Mouse (Mus musculus): Measurements from ENCODE around the gene Lix1l.

The Lix1l gene

GRCm38 (mm10) chr3:96600639-96601250 lies at the start of gene Lix1l:
Gene Lix1l, plus strand, starts transcription at chr3:96601149.
- peak; percentile 97 for DNase-seq

DNA sequence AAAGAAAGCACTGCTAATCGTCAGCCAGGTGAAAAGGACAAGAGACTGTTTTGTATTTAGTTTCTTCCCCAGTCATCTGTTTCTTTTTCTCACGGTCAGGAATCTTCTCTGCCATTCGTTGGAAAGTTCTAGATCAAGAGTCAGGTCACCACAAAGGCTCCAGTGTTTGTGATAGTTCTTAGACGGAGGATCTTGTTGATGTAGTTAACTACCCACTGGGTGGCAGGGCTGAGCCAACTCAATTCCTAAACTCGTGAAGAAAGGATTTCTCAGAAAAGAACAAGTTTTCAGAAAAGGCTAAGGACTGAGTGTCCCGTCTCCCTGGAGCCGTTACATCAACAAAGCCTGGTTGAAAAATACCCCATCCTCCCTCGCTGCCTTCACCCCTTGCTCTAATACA lies 49.7 kb upstream of the Lix1l start:
- DNase-seq, result peak; percentile 92

DNA sequence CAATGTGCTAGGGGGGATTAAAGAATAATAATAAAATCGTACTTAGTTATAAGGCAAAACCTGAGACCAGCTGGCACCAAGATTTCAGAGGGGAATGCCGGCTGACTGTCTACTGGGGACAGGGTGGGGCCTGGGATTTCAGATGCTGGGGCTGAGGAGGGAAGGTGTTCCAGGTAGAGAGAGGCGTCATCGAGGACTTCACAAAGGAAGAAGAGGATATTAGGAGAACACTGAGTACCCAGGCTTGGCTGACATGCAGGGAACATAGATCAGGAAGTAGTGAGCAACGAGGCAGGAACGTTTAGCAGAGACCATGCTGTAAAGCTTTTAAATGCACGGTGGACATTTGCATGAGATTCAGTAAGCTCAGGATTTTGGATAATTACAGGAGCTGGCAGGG lies 49.1 kb upstream of the Lix1l start:
- peak; percentile 59 for DNase-seq

- no peak for DNase-seq
These were observed 47.3 kb upstream of the Lix1l start for GRCm38 (mm10) chr3:96553601-96554000.

DNA sequence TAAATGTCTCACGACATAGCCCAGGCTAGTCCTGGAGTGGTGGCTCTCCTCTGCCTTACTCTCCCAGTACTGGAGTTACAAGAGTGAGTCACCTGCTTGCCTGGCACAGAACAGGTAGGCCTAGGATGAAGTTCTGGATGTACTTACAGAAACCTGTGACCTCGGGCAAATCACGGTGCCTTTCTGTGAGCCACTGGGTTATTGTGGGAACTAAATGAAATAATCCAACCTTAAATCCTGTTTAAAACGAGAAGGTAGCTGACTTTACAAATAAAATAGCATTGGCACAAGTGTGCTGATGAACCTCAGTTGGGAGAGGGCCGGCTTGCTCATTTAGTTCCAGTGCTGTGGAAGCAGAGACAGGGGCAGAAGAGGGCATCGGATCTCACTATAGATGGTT lies 46.7 kb upstream of the Lix1l start:
- DNase-seq, result no peak

- DNase-seq, result peak; percentile 95
These were observed 45.8 kb upstream of the Lix1l start for GRCm38 (mm10) chr3:96555041-96555596.

GRCm38 (mm10) chr3:96555999-96556614 lies 44.8 kb upstream of the Lix1l start:
- no peak for DNase-seq

DNA sequence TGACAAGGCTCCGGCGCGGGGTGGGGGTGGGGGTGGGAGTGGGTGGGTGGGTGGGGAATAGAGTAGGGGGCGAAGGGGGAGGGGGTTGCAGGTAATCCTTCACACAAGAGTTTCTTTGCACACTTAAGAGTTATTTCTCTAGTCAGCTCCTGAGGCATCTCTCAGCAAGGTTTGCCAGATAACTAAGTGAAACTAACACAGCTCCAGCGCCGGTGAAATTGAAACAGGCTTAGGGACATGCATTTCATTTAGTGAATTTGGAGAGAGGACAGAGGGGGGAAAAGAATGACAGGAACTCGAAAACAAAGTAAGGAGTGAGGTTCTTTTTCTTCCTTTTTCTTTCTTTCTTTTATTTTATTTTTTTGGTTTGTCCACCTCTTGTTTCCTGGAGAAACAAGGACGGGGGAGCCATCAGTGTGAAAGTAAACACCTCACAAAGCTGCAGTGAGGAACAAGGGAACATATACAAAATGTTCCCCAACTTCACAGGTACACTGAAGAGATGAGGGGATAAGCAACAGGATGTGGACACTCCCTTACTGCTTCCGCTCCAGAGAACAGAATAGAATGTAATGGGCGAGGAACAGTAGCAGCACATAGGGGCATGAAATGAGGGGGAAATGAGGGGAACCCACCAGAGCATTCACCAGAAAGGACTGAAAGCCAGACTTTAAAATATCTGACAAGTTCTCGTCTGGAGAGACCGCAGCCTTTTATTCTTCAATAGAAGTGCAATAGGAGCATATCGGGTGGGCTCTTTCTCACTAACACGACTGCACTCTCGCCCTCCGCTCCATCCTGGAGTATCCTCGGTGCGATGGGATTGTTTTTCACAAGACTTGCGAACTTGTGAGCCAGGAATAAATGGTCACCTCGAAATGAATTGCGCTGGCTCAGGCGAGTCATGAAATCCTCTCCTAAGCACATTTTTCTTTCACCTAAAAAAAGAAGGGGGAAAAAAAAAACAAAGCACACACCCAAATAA lies 44.0 kb upstream of the Lix1l start:
- peak; percentile 80 for DNase-seq

- DNase-seq, result peak; percentile 100
These were observed 43.3 kb upstream of the Lix1l start, which contains the start of gene Txnip for GRCm38 (mm10) chr3:96557694-96558093. Gene Txnip, plus strand, starts transcription at chr3:96557957.

DNA sequence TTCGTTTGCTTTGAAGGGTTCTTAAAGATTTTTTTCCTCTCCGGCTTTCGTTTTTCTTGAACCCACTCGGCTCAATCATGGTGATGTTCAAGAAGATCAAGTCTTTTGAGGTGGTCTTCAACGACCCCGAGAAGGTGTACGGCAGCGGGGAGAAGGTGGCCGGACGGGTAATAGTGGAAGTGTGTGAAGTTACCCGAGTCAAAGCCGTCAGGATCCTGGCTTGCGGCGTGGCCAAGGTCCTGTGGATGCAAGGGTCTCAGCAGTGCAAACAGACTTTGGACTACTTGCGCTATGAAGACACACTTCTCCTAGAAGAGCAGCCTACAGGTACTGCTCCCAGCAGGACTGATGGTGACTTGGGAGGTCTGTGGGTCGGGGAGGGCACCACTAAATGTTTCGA lies 42.8 kb upstream of the Lix1l start:
- DNase-seq, result peak; percentile 70

GRCm38 (mm10) chr3:96558668-96559196 lies 42.2 kb upstream of the Lix1l start:
- DNase-seq, result peak; percentile 53

DNA sequence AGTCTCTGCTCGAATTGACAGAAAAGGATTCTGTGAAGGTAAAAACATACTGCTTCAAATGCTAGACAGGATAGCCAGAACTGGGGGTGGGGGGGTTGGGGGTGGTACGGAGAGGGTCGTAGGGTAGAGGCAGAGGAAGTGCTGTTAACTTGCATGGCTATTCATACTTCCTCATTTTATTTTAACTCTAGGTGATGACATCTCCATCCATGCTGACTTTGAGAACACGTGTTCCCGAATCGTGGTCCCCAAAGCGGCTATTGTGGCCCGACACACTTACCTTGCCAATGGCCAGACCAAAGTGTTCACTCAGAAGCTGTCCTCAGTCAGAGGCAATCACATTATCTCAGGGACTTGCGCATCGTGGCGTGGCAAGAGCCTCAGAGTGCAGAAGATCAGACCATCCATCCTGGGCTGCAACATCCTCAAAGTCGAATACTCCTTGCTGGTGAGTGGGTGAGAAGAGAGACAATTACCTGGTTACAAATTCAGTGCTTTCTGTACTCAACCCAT lies 41.5 kb upstream of the Lix1l start:
- peak; percentile 53 for DNase-seq

DNA sequence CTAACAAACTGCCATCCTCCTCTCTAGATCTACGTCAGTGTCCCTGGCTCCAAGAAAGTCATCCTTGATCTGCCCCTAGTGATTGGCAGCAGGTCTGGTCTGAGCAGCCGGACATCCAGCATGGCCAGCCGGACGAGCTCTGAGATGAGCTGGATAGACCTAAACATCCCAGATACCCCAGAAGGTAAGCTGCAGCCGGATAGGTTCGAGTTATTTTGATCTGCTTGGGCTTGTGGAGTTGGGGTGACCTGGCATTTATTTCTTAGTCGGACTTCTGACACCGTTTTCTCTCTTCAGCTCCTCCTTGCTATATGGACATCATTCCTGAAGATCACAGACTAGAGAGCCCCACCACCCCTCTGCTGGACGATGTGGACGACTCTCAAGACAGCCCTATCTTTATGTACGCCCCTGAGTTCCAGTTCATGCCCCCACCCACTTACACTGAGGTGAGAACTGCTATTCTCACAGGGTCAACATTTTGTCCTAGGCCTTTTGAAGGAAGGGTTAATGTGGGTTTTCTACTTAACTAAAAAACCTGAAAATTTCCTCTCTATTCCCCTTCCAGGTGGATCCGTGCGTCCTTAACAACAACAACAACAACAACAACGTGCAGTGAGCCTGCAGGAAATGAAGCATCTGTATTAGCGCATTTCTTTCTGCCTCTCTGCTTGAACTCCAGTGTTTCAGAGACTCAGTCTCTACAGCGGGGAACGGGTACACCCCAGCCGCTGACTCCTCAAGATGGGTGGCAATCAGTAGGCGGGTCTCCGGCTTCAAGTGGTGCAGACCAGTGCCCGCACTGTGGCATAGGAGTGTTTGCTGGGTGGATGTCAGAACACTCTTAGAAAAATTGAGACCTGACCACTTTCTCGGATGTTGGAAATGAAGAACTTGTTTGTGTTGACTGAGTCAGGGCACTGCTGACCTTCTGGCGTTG lies 40.8 kb upstream of the Lix1l start:
- DNase-seq, result peak; percentile 72

- peak; percentile 33 for DNase-seq
These were observed 39.9 kb upstream of the Lix1l start for GRCm38 (mm10) chr3:96560881-96561668.

DNA sequence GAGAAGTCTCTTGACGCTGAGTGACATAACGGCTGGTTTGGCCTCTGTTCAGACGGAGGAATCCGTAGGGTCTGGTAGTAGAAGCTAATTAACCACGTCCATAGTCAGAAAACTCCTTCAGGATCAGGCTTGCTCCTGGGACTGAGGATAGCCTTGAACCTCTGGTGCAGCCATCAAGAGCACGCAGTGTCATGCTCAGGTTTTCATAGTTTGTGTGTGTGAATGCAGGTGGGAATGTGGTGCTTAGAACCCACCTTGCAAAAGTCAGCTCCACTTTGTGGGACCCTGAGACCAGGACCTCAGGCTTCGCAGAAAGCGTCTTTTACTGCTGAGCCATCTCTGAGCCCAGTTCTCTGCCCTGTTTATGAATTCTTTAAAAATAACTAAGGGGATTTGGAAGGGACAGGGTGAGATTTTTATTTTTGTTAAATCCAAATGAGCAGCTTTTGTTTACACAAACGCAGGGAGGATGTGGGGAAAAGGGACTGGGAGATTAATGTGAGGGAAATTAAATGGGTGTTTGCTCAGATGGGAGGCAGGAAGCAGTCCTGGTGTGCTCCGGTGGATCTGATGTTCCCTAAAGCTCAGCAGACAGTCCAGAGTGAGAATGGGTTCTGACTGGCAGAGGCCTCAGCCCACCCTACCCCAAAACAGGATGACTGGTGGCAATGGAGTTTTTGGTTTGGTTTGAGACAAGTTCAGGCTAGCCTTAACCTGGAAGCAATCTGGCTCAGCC lies 38.8 kb upstream of the Lix1l start:
- peak; percentile 70 for DNase-seq

GRCm38 (mm10) chr3:96563267-96563666 lies 37.7 kb upstream of the Lix1l start:
- peak; percentile 64 for DNase-seq

DNA sequence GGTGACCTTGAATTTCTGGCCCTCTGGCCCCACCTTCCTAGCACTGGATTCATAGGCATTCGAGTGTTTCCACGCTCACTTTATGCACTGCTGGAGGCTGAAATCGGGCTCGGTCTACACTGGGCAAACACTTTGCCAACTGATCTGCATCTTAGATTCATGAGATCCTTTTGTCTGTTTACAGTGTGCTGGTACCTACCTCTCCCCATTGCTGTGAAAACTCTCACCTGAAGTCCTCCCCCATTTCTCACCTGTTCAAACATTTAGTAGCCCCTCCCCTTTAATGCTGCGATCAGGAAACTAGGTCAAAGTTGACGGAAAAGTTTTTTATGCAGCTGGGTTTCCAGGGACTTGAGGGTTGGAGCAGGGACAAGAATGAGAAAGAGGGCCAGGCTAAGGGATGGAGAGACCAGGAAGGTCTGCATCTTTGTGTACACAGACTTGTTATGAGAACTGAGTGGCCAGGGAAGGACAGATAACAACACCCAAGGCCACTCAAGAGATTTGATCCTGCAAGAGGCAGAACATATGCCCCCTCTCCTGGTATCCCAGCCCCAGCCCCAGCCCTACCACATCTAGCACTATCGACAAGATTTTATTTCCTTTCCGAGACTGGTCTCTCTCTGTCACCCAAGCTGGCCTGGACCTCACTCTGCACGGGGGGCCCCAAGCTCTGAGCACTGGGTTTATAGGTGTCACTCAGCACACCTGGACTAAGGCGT lies 36.9 kb upstream of the Lix1l start:
- DNase-seq, result peak; percentile 83

- DNase-seq, result peak; percentile 81
These were observed 36.3 kb upstream of the Lix1l start for GRCm38 (mm10) chr3:96564633-96565032.

DNA sequence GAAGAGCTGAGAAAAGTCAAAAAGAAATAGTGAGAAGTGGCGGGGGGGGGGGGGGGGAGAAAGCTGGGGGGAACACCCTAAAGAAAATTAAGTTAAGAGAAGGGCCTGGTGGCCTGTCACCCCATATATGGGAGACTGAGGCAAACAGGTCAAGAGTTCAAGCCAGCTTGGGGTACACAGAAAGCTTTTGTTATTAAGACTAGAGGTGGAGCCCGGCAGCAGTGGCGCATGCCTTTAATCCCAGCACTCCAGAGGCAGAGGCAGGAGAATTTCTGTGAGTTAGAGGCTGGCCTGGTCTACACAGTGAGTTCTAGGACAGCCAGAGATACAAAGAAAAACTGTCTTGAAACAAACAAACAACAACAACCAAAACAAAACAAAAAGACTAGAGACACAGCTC lies 35.8 kb upstream of the Lix1l start:
- DNase-seq, result no peak

Measured in lung, postnatal 36 days (tissue).